Mouse (Mus musculus): ENCODE measurements around the gene Rarres2.

GRCm38 (mm10) chr6:48545251-48545650 lies 27.3 kb downstream of the Rarres2 start:
- TF ChIP-seq CTCF (conservative IDR thresholded peaks at IDR 0.05; ENCODE audit: insufficient read depth, insufficient read length, low read depth, low read length) (no peak), POLR2A (IDR thresholded peaks at IDR 0.05; ENCODE audit: low read depth, low read length) (no peak)
